Mouse (Mus musculus) cerebellum, adult (tissue): ENCODE measurements around the gene Appl1.
A peak's percentile ranks its signal among the peaks of the same experiment; 100 is the strongest.
"Not testable (repeated sequence)": the region's sequence is repeated elsewhere in the genome, so short reads cannot be mapped to it uniquely, and the experiment has no call there.

Source experiments
- ATAC-seq: cut with Nextera tagmentation; 2 replicates; pipeline ENCODE4 v1.9.2; 2017; ENCODE audit warnings: mild to moderate bottlenecking, moderate library complexity, mixed read lengths; ENCODE audit not compliant: insufficient number of reproducible peaks, low FRiP score, low TSS enrichment

Gene Appl1

DNA sequence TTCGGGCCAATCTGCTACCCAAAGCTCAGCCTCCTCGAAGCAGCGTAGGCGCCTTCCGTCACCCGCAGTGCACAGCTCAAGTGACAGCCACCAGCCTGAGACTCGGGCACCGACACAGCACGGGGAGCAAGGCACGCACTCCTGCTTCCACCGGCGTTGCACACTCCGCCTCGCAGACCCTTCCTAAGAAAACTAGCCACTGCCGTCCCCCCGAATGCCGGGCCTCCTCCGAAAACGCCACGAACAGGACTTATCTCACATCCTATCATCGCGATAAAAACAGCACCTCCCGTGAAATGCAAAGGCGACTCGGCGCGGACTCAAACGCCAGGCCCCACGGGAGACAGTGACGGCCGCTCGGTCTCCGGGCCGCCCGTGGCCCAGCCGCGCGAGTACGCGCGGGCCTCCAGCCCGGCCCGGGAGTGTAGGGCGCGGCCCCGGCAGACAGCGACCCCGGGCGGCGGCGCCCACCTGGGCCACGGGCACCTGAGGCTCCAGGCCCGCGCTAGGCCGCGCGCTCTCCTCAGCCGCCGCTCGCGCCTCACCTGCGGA lies 1.1 kb downstream of the Appl1 start:
- ATAC-seq: peak; percentile 75

- ATAC-seq: no peak
Measured at GRCm38 (mm10) chr14:26969164-26969563, 1.9 kb downstream of the Appl1 start.

DNA sequence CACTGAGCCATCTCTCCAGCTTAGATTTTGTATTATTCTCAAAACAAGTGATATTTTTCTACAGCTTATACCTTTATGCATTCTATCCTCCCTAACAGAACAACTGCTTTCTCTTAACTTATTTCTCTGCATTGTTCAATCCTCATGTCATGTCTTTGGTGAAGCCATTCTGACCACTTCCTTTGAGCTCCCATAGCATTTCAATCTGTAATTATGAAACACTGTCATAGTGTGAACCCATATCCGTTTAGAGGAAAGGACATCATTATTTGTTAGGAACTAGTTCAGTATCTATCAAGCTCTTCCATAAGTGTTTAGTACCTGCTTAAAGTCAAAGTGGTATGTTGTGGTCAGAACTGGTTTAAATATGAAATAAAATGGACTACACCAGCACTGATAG lies 10.5 kb downstream of the Appl1 start:
- no peak for ATAC-seq

DNA sequence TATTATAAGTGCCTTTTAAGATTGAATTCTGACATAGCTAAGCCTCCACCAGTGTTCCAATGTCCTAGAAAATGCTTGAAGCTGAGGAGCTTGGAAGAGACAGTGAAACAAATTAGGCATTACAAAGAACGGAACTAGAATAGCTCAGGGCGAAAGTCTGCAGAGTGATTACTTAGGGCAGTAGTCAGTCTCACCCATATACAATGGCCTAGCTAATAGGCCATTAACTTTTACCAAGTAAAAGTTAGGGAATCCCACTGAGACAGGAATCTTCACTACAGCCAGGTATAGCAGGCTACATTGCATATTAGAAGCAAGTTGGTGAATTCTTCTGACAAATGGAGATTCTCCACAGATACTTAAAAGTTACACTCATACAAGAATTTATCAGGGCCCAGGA lies 14.9 kb downstream of the Appl1 start:
- ATAC-seq: not testable (repeated sequence)

DNA sequence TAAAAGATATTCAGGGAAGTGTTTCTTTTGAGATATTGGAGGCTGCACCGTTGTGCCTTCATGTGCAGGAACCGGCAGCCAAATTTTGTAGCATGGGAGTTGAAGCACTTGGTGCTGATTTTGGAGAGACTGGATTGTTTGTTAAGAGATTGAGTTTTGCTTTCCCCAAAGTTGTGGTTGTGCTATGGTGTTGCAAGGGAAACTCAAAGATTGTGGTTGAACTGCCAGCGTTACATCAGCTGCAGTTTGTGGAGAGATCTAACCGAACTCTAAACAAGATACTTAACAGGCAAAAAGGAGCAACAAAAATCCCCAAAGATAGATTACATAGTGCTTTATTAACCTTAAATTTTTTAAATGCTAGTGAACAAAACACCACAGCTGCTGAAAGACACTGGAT lies 35.5 kb downstream of the Appl1 start:
- ATAC-seq: no peak

- no peak for ATAC-seq
Measured at GRCm38 (mm10) chr14:26934891-26935290, 36.1 kb downstream of the Appl1 start.

DNA sequence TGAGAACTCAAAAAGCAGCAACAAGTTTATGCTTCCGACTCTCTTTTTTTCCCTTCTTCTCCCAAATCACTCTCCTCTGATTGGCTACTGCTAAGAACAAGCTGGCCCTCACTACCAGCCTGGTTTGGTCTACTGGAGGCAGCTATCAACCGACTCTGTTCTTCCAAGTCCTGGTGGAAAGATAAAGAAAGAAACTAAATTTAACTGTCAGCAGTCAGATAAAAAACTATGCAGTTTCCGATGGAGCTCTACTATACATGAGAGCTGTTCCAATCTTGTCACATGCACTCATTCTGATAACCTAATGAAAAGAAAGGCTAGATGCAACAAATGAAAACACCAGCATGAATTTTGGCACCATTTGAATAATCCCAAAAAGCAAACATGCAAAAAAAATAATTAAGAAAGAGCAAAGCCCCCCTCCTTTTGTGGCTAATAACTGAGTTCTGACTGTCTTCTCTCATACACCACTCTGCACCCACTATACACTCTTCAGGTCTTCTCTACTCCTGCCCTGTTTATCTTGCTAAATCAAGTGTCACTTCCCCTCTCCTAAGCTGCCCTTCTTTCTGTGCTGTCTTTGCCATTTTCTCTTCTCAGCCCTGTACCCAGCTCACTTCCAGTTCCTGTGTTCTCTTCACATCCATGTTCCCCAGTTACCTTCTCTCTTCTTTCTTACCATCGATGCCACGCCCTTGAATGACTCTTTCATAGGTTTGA lies 47.2 kb downstream of the Appl1 start:
- ATAC-seq: no peak

DNA sequence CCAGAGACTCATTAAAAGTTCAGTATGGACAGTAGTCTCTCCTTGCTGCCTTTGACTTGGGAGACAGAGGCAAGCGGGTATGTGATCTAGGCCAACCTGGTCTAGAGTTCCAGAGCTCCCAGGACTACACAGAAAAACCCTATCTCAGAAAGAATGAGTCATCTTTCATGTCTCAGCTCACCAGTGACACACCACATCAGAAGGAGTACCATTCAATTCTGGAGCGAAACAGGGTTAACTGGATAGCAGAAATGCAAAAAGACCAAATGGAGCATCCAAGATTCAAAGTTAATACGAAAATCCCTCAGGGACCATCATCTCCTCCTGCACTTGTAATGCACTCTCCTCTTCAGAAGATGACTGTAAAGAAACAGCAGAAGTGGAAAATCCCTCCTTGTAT lies 51.7 kb downstream of the Appl1 start:
- ATAC-seq: no peak

DNA sequence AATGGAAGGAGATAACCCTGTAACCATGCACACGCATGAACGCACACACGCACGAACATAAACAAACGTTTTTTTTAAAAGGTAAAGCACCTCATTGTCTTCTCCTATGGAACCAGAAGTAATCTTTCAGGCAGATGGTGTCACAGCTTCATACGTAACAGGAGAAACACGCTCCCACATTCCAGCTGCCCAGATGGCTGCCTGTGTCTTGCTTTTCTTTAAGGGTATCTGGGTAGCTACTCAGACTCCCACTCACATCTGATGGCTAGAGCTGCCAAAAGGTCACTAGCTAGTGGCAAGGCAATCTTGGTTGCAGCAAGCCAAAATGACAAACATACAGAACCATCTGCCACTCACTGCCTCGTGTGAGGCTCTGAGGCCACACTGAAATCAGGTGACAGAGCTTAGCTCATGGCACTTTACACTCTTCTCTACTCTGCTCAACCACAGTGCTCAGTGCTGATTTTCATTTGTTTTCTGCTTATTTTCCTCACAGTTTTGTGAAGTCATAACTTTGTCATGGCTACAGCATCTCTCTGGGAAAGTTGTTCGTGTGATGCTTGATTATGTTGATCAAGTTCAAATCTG lies 57.3 kb downstream of the Appl1 start:
- ATAC-seq: no peak

GRCm38 (mm10) chr14:26911826-26912225 lies 59.2 kb downstream of the Appl1 start:
- no peak for ATAC-seq

DNA sequence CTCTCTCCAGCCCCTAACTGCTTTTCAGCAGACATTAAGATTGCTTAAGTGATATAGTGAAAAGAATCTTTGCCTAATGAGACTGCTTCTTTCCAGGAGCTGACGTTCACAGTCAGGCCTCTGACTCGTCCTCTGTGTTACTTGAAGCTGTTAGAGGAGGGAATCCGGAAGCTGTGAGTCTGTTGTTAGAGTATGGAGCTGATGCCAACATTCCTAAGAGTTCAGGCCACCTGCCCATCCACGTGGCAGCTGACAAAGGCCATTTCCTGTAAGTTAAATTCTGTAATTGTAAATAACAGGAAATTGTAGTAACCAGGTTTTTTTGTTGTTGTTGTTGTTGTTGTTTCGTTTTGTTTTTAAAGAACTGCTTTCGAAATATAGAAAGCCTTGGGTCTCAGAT lies 59.8 kb downstream of the Appl1 start:
- ATAC-seq: no peak

DNA sequence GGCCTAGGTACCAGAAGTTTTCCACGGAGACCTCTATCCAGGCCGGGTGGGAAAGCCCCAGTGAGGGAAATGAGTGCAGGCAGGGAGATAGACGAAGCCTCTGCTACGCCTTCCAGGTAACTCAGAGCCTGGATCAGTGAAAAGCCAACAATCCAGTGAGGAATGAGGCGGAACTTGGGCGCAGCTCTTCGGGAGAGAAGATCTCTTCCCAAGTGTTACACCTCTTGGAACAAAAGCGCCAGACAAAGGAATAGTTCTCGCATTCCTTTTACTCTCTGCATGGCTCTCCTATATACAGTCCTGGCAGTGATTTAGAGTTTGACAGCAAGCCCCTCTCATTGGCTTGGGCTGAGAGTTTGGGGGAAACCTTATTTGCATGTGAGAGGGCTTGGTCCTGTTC lies 60.6 kb downstream of the Appl1 start:
- ATAC-seq: not testable (repeated sequence)

GRCm38 (mm10) chr14:26907401-26907800 lies 63.6 kb downstream of the Appl1 start:
- no peak for ATAC-seq

- no peak for ATAC-seq
Measured at GRCm38 (mm10) chr14:26900893-26901292, 70.1 kb downstream of the Appl1 start.

DNA sequence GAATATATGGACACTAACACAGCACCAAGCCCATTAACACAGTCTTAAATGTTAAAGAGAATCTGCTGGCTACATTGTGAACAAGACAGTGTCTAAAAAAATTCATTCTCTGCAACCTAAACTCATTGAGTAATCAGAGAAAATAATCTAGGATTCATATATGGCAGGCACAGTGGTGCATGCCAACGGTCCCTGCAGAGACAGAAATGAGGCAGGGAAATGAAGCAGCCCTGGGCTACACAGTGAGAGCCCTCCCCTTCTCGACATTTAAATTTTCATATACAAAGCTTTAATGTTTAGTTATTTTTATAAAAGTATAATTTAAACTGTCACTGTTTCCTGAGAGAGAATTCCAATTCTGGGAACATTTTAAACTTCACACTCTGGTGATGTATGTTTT lies 71.5 kb downstream of the Appl1 start:
- no peak for ATAC-seq

- no peak for ATAC-seq
Measured at GRCm38 (mm10) chr14:26894392-26894791, 76.6 kb downstream of the Appl1 start, which contains the start of gene Asb14. Asb14 (plus strand) TSS chr14:26894557.

DNA sequence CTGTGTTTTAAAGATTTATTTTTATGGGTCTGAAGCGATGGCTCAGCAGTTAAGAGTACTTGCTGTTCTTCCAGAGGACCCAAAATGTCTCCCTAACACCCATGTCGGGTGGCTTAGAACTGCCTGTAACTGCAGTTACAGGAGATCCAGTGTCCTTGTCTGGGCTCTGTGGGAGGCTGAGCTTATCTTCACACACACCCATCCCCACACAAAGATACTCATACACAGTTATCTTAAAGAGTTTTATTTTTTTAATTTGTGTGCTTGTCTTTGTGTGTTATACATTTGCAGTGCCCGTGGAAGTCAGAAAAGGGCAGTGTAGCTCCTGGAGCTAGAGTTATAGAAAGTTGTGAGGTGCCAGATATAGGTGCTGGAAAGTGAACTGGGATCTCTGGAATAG lies 80.3 kb downstream of the Appl1 start:
- no peak for ATAC-seq

GRCm38 (mm10) chr14:26887244-26887643 lies 83.8 kb downstream of the Appl1 start:
- no peak for ATAC-seq

GRCm38 (mm10) chr14:26881700-26882099 lies 89.3 kb downstream of the Appl1 start:
- no peak for ATAC-seq

GRCm38 (mm10) chr14:26879976-26880375 lies 91.1 kb downstream of the Appl1 start:
- ATAC-seq: no peak

GRCm38 (mm10) chr14:26878756-26879155 lies 92.3 kb downstream of the Appl1 start:
- no peak for ATAC-seq
